8 mouse cellular contexts compared by ENCODE assay signal in genomic region chr9:40757685-40758270, GRCm38 (mm10). TPM values are rescaled to one million over a fixed set of nuclear protein-coding genes. Genes with fewer than 3 reads are reported as not detected.
DNase-seq lines count a peak whose midpoint lies in the region; ATAC-seq and TF ChIP-seq lines count a peak whose summit lies in the region.

No protein-coding gene starts in this region.

- no peaks in the 10 kb centered on the region for H3K27me3 ChIP-seq in neural tube, embryonic 15.5 days (replicated peaks)
- no peaks in the 10 kb centered on the region for H3K27me3 ChIP-seq in testis, adult 2 months (ENCODE audit: control insufficient read depth, insufficient read depth, low read length)

- peak overlapping the region; percentile 59 for H3K4me2 ChIP-seq in neural tube, embryonic 15.5 days

- peak overlapping the region; percentile 30; the same call in 1 of the 2 replicates for H3K9ac ChIP-seq in neural tube, embryonic 15.5 days (replicated peaks)

- no peaks in the 10 kb centered on the region for H3K9me3 ChIP-seq in neural tube, embryonic 15.5 days (replicated peaks)

- peaks cover 12% of the 10 kb centered on the region for H3K36me3 ChIP-seq in neural tube, embryonic 15.5 days
- H3K36me3 ChIP-seq in testis, adult 2 months (ENCODE audit: control insufficient read depth, insufficient read depth, low read length), result no peaks in the 10 kb centered on the region

- DNase-seq in MEL-GATA-1-ER (ENCODE audit: extremely low read depth, low read depth), result peak; percentile 68
- peak; percentile 82 to 88 for DNase-seq in cerebellum, adult 18-20 months
- DNase-seq in layer of hippocampus, adult 8-10 months (ENCODE audit: low spot score in 2 of 2), result peak; percentile 83 to 84
- peak; percentile 43 for DNase-seq in lung, adult 2 months

- peaks cover 3% of the 10 kb centered on the region for H3K4me1 ChIP-seq in lung, adult 2 months (ENCODE audit: control insufficient read depth, insufficient read depth, low read length)
- H3K4me1 ChIP-seq in neural tube, embryonic 15.5 days, result peaks cover 21% of the 10 kb centered on the region
- H3K4me1 ChIP-seq in testis, adult 2 months (ENCODE audit: control insufficient read depth, insufficient read depth, low read length), result peaks cover 7% of the 10 kb centered on the region

- TF ChIP-seq CTCF in lung, adult 2 months (IDR thresholded peaks at IDR 0.05; ENCODE audit: insufficient read depth, low read length), result peak; percentile 63
- TF ChIP-seq CTCF in testis, adult 2 months (IDR thresholded peaks at IDR 0.05; ENCODE audit: control insufficient read depth, insufficient read depth, insufficient replicate concordance, low read depth, low read length), result peak; percentile 22; the same call in 1 of the 2 replicates

- peak overlapping the region; percentile 27 for H3K4me3 ChIP-seq in lung, adult 2 months (replicated peaks; ENCODE audit: extremely low read depth, low read depth, low read length)
- peak overlapping the region; percentile 27 for H3K4me3 ChIP-seq in neural tube, embryonic 15.5 days (replicated peaks)
- H3K4me3 ChIP-seq in testis, adult 2 months (ENCODE audit: control insufficient read depth, low read depth, low read length), result no peak overlapping the region; the same call in 1 of the 2 replicates

- peak; percentile 90 for ATAC-seq in frontal cortex, adult (ENCODE audit: low TSS enrichment)
- peak; percentile 89 to 90 for ATAC-seq in hematopoietic stem cell, adult 5-6 weeks (replicated peaks in 1 of 2; ENCODE audit: insufficient read depth in 1 of 2, low FRiP score in 2 of 2, low TSS enrichment in 1 of 2, low read depth in 1 of 2, poor library complexity in 2 of 2, severe bottlenecking in 2 of 2)
- peak; percentile 93 for ATAC-seq in neural tube, embryonic 15.5 days (ENCODE audit: low FRiP score)

- H3K27ac ChIP-seq in neural tube, embryonic 15.5 days (replicated peaks), result peak overlapping the region; percentile 78
- H3K27ac ChIP-seq in testis, adult 2 months (ENCODE audit: control insufficient read depth, insufficient read depth, low read depth, low read length), result peak overlapping the region; percentile 32

- TF ChIP-seq POLR2A in lung, adult 2 months (IDR thresholded peaks at IDR 0.05; ENCODE audit: borderline replicate concordance, extremely low read depth, low read depth, low read length), result no peak
- no peak for TF ChIP-seq POLR2A in testis, adult 2 months (IDR thresholded peaks at IDR 0.05; ENCODE audit: control insufficient read depth, low read depth, low read length)

- WGBS in lung, adult 2 months, result 5% methylated on average over 22 of the region's 22 CpGs
- WGBS in neural tube, embryonic 15.5 days, result 4% methylated on average over 22 of the region's 22 CpGs

RNA-seq across cellular contexts. Expression of gene Hspa8, which starts 43.0 kb away (rescaled TPM):
- 3,790 and 5,329 TPM in 2 replicates for total RNA-seq in hematopoietic stem cell, adult 5-6 weeks (2017)
- 1,000 to 10,000 TPM; 1,628 to 2,341 (median 2,100) TPM for total RNA-seq in layer of hippocampus, adult 8-10 months (2022)
- polyA plus RNA-seq in lung, adult 2 months (2012; rRNA removed), result 1,079 and 1,193 TPM in 2 replicates
- 3,055 and 3,120 TPM in 2 replicates for polyA plus RNA-seq in neural tube, embryonic 15.5 days (2015; fragmentation: Nextera tagmentation; extraction: Ambion mirVana)
- polyA plus RNA-seq in testis, adult 2 months (2012; rRNA removed), result 307 and 321 TPM in 2 replicates
